ENCODE assay signal across 33 mouse cellular contexts in genomic region chr11:9194861-9195260, GRCm38 (mm10). TPM values are rescaled to one million over a fixed set of nuclear protein-coding genes. Genes with fewer than 3 reads are reported as not detected.
"Had no signal": no experiment of that assay in that cellular context is flagged by ENCODE, and none has a peak within 500 bp of the region (broad histone marks: within the 10 kb centered on the region; RNA-seq: fewer than 3 reads in every experiment).

No protein-coding gene starts in this region.

- H3K4me3 ChIP-seq: limb, embryonic 10.5 days; limb, embryonic 12.5 days; limb, embryonic 13.5 days; limb, embryonic 15.5 days; liver, embryonic 12.5 days; liver, embryonic 13.5 days; liver, embryonic 15.5 days; lung, embryonic 15.5 days; megakaryocyte, embryonic 14.5 days; midbrain, embryonic 10.5 days; midbrain, embryonic 12.5 days; midbrain, embryonic 13.5 days; midbrain, embryonic 15.5 days; myocyte had no signal

- H3K36me3 ChIP-seq: limb, embryonic 10.5 days; limb, embryonic 12.5 days; limb, embryonic 13.5 days; limb, embryonic 15.5 days; liver, embryonic 12.5 days; liver, embryonic 13.5 days; liver, embryonic 15.5 days; lung, embryonic 15.5 days; midbrain, embryonic 10.5 days; midbrain, embryonic 12.5 days; midbrain, embryonic 13.5 days; midbrain, embryonic 15.5 days had no signal

- H3K27ac ChIP-seq: limb, embryonic 10.5 days; limb, embryonic 12.5 days; limb, embryonic 13.5 days; limb, embryonic 15.5 days; liver, embryonic 12.5 days; liver, embryonic 13.5 days; liver, embryonic 14.5 days; liver, embryonic 15.5 days; lung, embryonic 15.5 days; macrophage; midbrain, embryonic 10.5 days; midbrain, embryonic 12.5 days; midbrain, embryonic 13.5 days; midbrain, embryonic 15.5 days had no signal

- H3K4me1 ChIP-seq: limb, embryonic 12.5 days; limb, embryonic 13.5 days; limb, embryonic 15.5 days; liver, embryonic 12.5 days; liver, embryonic 13.5 days; liver, embryonic 15.5 days had no signal

- ATAC-seq: liver, embryonic 12.5 days; liver, postnatal 0 days; lung, postnatal 0 days; midbrain, embryonic 13.5 days; midbrain, embryonic 15.5 days had no signal

- H3K9me3 ChIP-seq: limb, embryonic 10.5 days; limb, embryonic 12.5 days; limb, embryonic 13.5 days; limb, embryonic 15.5 days; liver, embryonic 12.5 days; liver, embryonic 13.5 days; liver, embryonic 15.5 days; lung, embryonic 15.5 days; midbrain, embryonic 10.5 days; midbrain, embryonic 12.5 days; midbrain, embryonic 13.5 days; midbrain, embryonic 15.5 days had no signal

- H3K27me3 ChIP-seq: limb, embryonic 12.5 days; limb, embryonic 13.5 days; limb, embryonic 15.5 days; liver, embryonic 12.5 days; liver, embryonic 13.5 days; liver, embryonic 15.5 days; lung, embryonic 15.5 days; megakaryocyte, embryonic 14.5 days; midbrain, embryonic 13.5 days; midbrain, embryonic 15.5 days had no signal

- H3K9ac ChIP-seq: limb, embryonic 12.5 days; limb, embryonic 13.5 days; limb, embryonic 15.5 days; liver, embryonic 12.5 days; liver, embryonic 13.5 days; liver, embryonic 14.5 days; liver, embryonic 15.5 days; liver, postnatal 0 days; lung, embryonic 14.5 days; lung, embryonic 15.5 days; midbrain, embryonic 12.5 days; midbrain, embryonic 13.5 days; midbrain, embryonic 15.5 days had no signal

- DNase-seq: left cerebral cortex, postnatal 4 days; liver; liver, embryonic 13.5 days; liver, postnatal 0 days; lung, adult 18-20 months; lung, adult 2 months; lung, embryonic 14.5 days; lung, postnatal 10 days; lung, postnatal 14 days; lung, postnatal 36 days; lung, postnatal 4 days; midbrain, embryonic 14.5 days had no signal

- H3K4me2 ChIP-seq: limb, embryonic 12.5 days; limb, embryonic 13.5 days; limb, embryonic 15.5 days; liver, embryonic 11.5 days; liver, embryonic 12.5 days; liver, embryonic 13.5 days; liver, embryonic 15.5 days; lung, embryonic 14.5 days; lung, embryonic 15.5 days; midbrain, embryonic 11.5 days; midbrain, embryonic 12.5 days; midbrain, embryonic 13.5 days; midbrain, embryonic 15.5 days had no signal

RNA-seq across cellular contexts. Expression of gene Abca13, which starts 3.1 kb away (rescaled TPM):
- total RNA-seq: liver, adult 2 months had no signal
- polyA plus RNA-seq: limb, embryonic 11.5 days; limb, embryonic 12.5 days; liver, adult 2 months; midbrain, embryonic 12.5 days; neural tube, embryonic 11.5 days had no signal
